Mouse (Mus musculus) embryo, embryonic 10.5 days (tissue): Measurements from ENCODE around the gene Mob3b.
A peak's percentile ranks its signal among the peaks of the same experiment; 100 is the strongest.

Source experiments
- DNase-seq: peaks from one replicate; pipeline ENCODE4 v3.0.0-alpha.2; 2015; ENCODE audit warnings: low spot score

Gene Mob3b

GRCm38 (mm10) chr4:35156751-35157611, at the start of gene Mob3b:
Mob3b (minus strand) TSS chr4:35157484.
- DNase-seq, result peak; percentile 91

DNA sequence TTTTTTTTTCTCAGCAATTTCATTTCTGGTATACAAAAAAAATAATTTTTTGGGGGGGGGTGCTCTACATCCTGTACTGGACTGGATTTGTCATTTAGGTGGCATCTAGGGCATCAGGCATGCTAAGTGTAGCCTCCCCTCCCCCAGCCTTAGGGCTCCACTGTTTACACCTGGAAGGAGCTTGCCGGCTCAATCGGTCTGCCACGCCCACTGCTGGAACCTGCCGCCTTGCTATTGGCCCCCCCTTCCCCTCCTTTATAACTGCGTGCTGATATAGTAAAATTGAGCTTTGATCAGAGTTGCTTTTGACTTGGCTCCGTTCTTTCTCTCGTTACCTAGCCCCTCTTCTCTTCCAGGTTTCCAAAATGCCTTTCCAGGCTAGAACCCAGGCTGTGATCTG, 47.4 kb upstream of the Mob3b start:
- no peak for DNase-seq

DNA sequence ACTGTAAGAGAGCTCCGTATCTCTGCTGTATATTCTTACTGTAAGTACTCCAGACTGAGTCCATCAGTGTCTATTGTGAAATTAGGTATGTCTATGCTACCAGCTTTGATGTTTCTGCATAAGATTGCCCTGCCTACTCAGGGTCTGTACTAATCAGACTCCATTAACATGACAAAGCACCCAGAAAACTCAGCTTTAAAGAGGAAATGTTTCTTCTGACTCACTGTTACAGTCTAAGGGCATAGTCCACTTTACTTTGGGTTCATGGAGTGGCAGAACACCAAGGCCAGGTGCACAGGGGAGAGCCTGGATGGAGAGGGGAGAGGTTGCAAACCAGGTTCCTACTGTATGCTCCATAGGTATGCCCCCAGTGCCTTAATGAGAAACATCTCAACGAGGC, 46.4 kb upstream of the Mob3b start:
- no peak for DNase-seq

DNA sequence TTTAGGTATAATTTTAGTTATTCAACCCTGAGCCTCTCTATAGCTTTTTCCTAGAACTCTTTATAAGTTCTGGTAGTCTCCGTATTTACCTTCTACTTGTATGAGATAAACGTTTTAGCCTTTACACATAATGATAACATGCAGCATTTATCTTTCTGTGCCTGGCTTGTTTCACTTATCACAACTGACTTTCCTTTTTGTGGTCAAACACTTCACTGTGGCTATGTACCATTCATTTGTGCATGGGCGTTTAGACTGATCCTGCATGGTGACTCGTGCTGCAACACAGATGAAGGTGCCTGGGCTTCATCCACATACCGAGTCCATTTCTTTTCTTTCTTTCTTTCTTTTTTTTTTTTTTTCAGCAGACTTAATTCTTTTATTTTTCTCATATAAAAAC, 44.4 kb upstream of the Mob3b start:
- no peak for DNase-seq

GRCm38 (mm10) chr4:35192725-35193124, 35.4 kb upstream of the Mob3b start:
- DNase-seq, result peak; percentile 63

- no peak for DNase-seq
Measured at GRCm38 (mm10) chr4:35189794-35190193, 32.5 kb upstream of the Mob3b start.

DNA sequence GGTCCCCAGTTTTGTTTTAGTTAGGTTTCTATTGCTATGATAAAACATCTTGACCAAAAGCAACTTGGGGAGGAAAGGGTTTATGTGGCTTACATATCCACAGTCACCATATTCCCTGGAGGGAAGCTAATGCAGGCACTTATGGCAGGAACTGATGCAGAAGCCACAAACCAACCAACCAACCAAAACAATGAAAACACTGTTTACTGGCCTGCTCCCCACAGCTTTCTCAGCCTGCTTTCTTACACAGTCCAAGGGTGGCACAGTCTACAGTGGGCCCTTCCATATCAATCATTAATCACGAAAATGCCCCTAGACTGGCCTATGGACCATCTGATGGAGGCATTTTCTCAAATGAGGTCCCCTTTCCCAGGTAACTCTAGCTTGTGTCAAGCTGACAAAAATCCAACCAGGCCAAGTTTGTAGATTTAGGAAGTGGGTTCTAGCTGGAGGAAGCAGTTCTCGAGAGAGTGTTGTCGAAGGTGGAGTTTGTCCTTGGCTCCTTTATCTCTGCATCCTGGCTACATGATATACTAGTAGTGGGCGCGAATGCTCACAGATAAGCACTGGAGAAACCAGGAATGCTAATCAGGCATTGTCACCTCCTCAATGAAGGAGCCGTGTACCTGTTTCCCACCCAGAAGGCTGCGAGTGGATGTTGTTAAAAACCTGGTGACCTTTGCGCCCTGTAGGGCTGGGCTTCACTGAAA, 30.5 kb upstream of the Mob3b start:
- DNase-seq, result no peak

DNA sequence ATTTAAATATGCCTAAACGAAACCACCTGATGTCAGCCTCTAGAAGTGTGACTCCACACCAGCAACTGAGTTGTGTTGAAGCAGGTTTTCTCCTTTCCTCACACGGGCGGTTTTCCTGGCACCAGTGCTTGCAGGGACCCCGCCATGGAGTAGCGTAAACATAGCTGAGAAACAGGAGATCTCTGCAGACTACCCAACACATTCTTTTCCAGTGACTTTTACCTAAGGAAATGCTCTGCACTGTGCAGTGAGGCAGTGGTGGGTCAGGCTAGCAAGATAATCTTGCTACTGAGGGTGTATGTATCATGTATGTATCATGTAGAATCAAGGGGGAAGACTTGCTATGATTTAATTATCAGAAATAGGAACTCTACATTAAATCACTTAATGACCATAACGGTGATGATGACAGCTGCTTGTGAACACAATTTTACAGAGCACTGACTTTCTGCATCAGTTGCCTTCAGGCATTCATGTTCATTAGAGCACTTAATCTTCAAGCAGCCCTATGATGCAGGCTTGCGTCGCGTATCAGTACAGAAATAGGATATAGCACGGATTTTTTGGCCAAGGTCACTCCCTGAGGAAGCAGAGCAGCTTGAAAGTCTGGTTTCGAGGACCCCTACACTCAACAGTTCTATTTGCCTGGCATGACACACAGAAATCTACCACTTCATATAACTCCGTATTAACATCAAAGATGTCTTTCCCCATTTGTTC, 20.8 kb upstream of the Mob3b start:
- no peak for DNase-seq

GRCm38 (mm10) chr4:35175566-35175965, 18.3 kb upstream of the Mob3b start:
- no peak for DNase-seq

DNA sequence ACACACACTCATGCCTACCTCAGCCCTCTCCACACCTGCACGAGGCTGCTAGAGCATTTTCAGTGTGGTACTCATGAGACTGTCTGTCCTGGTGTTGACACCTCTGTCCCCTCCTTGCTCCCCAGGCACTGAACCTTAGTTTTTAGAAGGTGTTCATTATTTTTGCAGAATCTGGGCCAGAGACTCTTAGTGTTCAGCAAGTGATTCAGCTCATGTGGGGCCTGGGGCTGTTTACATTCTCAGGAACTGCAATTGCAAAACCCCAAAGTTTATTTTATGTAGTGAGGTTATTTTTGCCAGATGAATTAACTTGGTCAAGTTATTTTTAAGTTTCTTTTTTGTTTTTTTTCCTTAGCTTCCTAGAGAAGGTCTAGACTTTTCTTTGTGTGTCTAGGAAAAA, 16.3 kb upstream of the Mob3b start:
- DNase-seq, result no peak

GRCm38 (mm10) chr4:35172471-35172870, 15.2 kb upstream of the Mob3b start:
- DNase-seq, result no peak

DNA sequence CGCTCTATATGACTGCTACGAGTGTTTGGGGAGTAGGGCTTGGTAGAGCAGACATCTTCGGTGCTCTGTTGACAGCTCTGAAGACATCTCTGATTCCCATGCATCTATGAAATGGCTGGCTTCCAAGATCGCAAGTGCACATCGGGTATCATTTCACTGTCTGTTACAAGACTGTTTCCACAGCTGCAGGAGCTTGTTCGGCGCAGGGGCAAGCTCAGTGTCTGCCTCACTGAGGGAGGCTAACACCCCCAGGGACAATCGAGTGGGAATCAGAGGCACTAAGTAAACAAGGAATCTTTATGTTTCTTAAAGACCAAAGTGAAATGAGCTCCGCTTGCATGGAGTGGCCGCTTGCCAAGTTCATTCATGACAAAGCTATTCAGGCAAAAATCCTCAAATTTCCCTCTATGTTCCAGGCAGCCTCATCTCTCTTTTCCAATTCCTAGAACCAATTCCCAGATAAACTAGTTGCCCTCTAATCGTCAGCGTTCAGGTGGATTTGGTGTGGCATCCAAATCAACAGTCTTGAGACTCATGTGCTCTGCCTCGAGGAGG, 12.4 kb upstream of the Mob3b start:
- DNase-seq, result no peak

DNA sequence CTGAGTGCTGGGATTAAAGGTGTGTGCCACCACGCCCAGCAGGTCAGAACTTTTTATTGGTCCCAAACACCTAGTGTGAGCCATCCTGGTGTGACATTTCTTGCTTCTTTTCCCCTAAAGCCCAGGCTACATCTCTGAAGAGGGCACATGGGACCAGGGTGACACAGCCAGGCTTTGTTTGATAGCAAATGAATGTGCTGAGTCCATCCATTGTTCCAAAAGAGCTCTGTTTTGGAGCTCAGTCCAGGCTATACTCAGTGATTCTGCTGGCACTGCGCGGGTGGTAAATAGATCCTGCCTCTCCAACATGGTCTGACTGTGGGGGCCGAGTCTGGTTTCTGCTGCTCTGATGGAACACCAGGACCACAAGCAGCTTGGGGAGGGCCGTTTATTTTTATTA, 10.6 kb upstream of the Mob3b start:
- no peak for DNase-seq

DNA sequence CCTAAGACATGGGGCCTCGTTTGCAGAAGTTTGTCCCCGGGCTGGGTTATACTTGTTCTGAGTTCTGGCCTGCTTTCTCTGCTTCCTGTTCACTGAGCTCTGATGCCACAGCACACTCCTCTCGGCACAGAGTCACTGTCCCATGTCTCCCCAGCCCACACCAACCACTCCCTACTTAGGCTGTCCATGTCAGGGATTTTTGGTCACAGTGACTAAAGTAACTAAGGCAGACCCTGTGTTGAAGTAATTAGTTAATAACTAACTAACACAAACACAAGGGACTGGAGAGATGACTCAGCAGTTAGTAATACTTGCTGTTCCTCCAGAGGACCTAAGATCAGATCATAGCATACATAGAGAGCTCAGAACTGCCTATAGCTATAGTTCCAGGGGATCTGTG, 8.7 kb upstream of the Mob3b start:
- no peak for DNase-seq

GRCm38 (mm10) chr4:35165275-35165674, 8.0 kb upstream of the Mob3b start:
- no peak for DNase-seq

DNA sequence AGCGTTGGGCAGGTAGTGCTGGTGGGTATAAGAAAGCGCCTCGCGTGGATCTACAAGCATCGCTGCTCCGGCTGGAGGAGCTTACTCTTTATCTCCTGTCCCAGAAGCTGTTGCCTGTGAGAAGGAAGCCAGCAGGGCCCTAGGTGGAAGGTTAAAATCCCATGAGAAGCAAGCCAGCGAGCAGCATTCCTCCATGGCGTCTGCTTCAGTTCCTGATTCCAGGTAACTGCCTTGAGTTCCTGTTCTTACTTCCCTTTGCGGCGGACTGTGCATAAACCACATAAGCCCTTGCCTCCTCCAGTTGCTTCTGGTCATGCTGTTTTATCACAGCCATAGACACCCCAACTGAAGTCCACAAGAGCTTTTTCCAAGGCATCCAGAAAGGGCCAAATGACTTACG, 531 bp upstream of the Mob3b start:
- no peak for DNase-seq

- DNase-seq, result peak; percentile 83
Measured at GRCm38 (mm10) chr4:35156149-35156611, 1.1 kb downstream of the Mob3b start.

GRCm38 (mm10) chr4:35155132-35155922, 2.0 kb downstream of the Mob3b start:
- DNase-seq, result peak; percentile 76

DNA sequence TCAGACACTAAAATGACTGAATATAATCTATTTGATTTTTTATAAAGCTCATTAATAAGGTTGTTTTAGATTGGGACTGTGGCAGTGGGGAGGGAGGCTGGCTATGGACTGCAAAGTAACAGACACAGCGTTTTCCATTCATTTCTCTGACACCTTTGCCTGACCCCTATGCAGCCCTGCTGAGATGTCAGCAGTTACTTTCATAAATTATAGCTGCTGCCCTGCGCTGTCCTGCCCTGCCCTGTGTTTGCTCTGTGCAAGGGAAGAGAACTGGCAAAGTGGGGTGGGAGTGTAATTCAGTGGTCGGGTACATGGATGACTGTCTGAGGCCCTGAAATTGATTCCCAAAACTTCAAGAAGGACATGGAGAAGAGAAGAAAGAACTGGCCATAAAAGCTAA, 3.2 kb downstream of the Mob3b start:
- DNase-seq, result peak; percentile 64

- no peak for DNase-seq
Measured at GRCm38 (mm10) chr4:35151756-35152155, 5.5 kb downstream of the Mob3b start, which contains the start of gene Ifnk. Ifnk (plus strand) TSS chr4:35152056.

- no peak for DNase-seq
Measured at GRCm38 (mm10) chr4:35150706-35151105, 6.6 kb downstream of the Mob3b start.
